Mouse (Mus musculus) brain, embryonic 14.5 days (tissue): ENCODE results near the gene Stxbp6.

Experiments
- CTCF ChIP-seq: fragments of 200-500 bp; IDR thresholded peaks from 2 replicates; pipeline ENCODE4 v1.5.1; 2012; ENCODE audit warnings: inconsistent platforms, mild to moderate bottlenecking, moderate library complexity, borderline replicate concordance; ENCODE audit not compliant: insufficient read depth, insufficient read length; ENCODE audit errors: extremely low read depth
- POLR2A ChIP-seq: fragments of 200-500 bp; IDR thresholded peaks from 2 replicates; pipeline ENCODE4 v1.6.1; 2012; ENCODE audit warnings: mild to moderate bottlenecking, inconsistent platforms, borderline replicate concordance; ENCODE audit not compliant: poor library complexity, insufficient read depth, insufficient read length, severe bottlenecking; ENCODE audit errors: extremely low read depth

DNA sequence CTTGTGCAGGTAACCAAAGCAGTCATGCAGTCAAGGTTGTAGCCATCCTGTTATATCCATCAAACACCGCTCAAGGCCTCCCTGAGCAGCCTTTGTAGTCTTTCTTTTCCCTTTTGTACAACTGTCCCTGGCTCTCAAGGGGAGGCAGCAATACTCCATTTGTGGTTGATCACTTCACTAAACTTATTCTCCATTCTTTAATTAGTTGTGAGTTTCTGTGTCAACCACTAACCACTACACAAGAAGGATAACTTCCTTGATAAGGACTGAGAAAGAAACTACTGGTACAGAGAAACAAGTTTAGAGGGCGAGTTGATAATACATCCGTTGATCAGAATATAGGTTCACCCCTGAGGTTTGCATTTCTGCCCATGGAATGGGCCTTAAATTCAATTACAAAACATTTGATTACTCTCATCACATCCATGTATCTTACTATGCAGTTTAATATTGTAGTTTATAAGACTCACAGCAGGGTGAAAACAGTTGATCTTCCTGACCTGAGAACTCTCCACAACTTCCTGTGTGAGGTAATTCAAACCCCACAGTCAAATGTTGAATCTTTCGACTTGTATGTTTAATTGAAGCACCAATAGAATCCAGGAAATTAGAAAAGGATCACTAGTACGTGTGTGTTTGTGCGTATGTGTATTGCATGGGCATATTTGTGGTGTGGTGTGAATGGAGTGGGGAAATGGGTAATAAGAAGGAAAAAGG, 184.7 kb downstream of the Stxbp6 start:
- TF ChIP-seq POLR2A (no peak), CTCF (no peak)
